Mouse (Mus musculus) stomach, postnatal 0 days (tissue): ENCODE results near the gene Tmx2.

ENCODE experiments used
- CTCF ChIP-seq: IDR thresholded peaks from 2 replicates; pipeline ENCODE4 v1.5.1; 2016; ENCODE audit warnings: antibody characterized with exemption, low read depth, mild to moderate bottlenecking, moderate library complexity
- EP300 ChIP-seq: optimal IDR thresholded peaks from 2 replicates; pipeline ENCODE3; 2016; ENCODE audit warnings: antibody characterized with exemption

GRCm38 (mm10) chr2:84624201-84624600, 54.7 kb downstream of the Tmx2 start:
- TF ChIP-seq CTCF, result no peak
- no peak for TF ChIP-seq EP300
